Mouse (Mus musculus) cerebellum, postnatal 25 days (tissue): ENCODE results near the gene Hist1h4h.

Experiments used
- DNase-seq, 2 experiments: peaks; one replicate each; pipeline ENCODE4 v3.0.0; 2021; ENCODE audit warnings: mixed read lengths in 2 of 2

The Hist1h4h gene

GRCm38 (mm10) chr13:23530901-23531875 is at the start of gene Hist1h4h:
Gene Hist1h4h (plus strand): TSS chr13:23531050.
- DNase-seq, result peak; percentile 97

- no peak for DNase-seq
Measured at GRCm38 (mm10) chr13:23483153-23483552, 47.7 kb upstream of the Hist1h4h start.

- no peak for DNase-seq
Measured at GRCm38 (mm10) chr13:23485271-23485670, 45.6 kb upstream of the Hist1h4h start.

- DNase-seq, result peak; percentile 54 to 67
Measured at GRCm38 (mm10) chr13:23488400-23489322, 42.2 kb upstream of the Hist1h4h start, which contains the start of gene Btn2a2. Gene Btn2a2 (minus strand): TSS chr13:23488857.

GRCm38 (mm10) chr13:23490863-23491262 is 40.0 kb upstream of the Hist1h4h start:
- DNase-seq, result no peak

GRCm38 (mm10) chr13:23491263-23491662 is 39.6 kb upstream of the Hist1h4h start:
- DNase-seq, result no peak

- DNase-seq, result no peak
Measured at GRCm38 (mm10) chr13:23491990-23492389, 38.9 kb upstream of the Hist1h4h start.

GRCm38 (mm10) chr13:23495526-23495925 is 35.3 kb upstream of the Hist1h4h start:
- DNase-seq, result no peak

GRCm38 (mm10) chr13:23497656-23498321 is 33.1 kb upstream of the Hist1h4h start:
- peak; percentile 30 to 37 for DNase-seq

- DNase-seq, result no peak
Measured at GRCm38 (mm10) chr13:23498653-23499052, 32.2 kb upstream of the Hist1h4h start.

- no peak for DNase-seq
Measured at GRCm38 (mm10) chr13:23499943-23500342, 30.9 kb upstream of the Hist1h4h start.

- peak; percentile 59 to 71 for DNase-seq
Measured at GRCm38 (mm10) chr13:23500424-23501200, 30.2 kb upstream of the Hist1h4h start.

GRCm38 (mm10) chr13:23501511-23501910 is 29.3 kb upstream of the Hist1h4h start:
- DNase-seq, result no peak

GRCm38 (mm10) chr13:23502031-23502567 is 28.8 kb upstream of the Hist1h4h start:
- no peak for DNase-seq

- no peak for DNase-seq
Measured at GRCm38 (mm10) chr13:23502916-23503315, 27.9 kb upstream of the Hist1h4h start.

GRCm38 (mm10) chr13:23503797-23504196 is 27.1 kb upstream of the Hist1h4h start:
- peak; percentile 45 to 66 for DNase-seq

- no peak for DNase-seq
Measured at GRCm38 (mm10) chr13:23505662-23506345, 25.0 kb upstream of the Hist1h4h start.

GRCm38 (mm10) chr13:23506351-23506750 is 24.5 kb upstream of the Hist1h4h start:
- peak; percentile 46 to 54 for DNase-seq

- no peak for DNase-seq
Measured at GRCm38 (mm10) chr13:23506819-23507515, 23.9 kb upstream of the Hist1h4h start.

GRCm38 (mm10) chr13:23510127-23510526 is 20.7 kb upstream of the Hist1h4h start:
- DNase-seq, result no peak
